Mouse (Mus musculus) liver, embryonic 13.5 days (tissue): Measurements from ENCODE around the gene Gstm4. TPM values are rescaled to one million over a fixed set of nuclear protein-coding genes. Genes with fewer than 3 reads are reported as not detected.

Experiments used
- ATAC-seq: fragments of 200-750 bp; cut with Nextera tagmentation; 2 replicates; pipeline ENCODE4 v1.8.0; 2017; ENCODE audit warnings: low read depth, mild to moderate bottlenecking, moderate number of reproducible peaks, moderate library complexity
- DNase-seq: peaks from one replicate; pipeline ENCODE4 v3.0.0; 2022
- H3K27ac ChIP-seq: fragments of 300-500 bp; sonication (generic); 2 replicates; pipeline ENCODE4 v1.5.1; 2015; ENCODE audit warnings: moderate library complexity, mild to moderate bottlenecking, inconsistent platforms
- H3K27me3 ChIP-seq: fragments of 300-500 bp; sonication (generic); 2 replicates; pipeline ENCODE4 v1.6.1; 2015; ENCODE audit warnings: mild to moderate bottlenecking, inconsistent platforms
- H3K36me3 ChIP-seq: fragments of 300-500 bp; sonication (generic); 2 replicates; pipeline ENCODE4 v1.6.1; 2015; ENCODE audit warnings: mild to moderate bottlenecking, inconsistent platforms
- H3K4me1 ChIP-seq: fragments of 300-500 bp; sonication (generic); replicated peaks from 2 replicates; pipeline ENCODE4 v1.6.1; 2015; ENCODE audit warnings: inconsistent platforms
- H3K4me2 ChIP-seq: fragments of 300-500 bp; sonication (generic); 2 replicates; pipeline ENCODE4 v1.6.1; 2015; ENCODE audit warnings: inconsistent platforms, mild to moderate bottlenecking, moderate library complexity
- H3K4me3 ChIP-seq: fragments of 300-500 bp; sonication (generic); replicated peaks from 2 replicates; pipeline ENCODE4 v1.5.1; 2015; ENCODE audit warnings: mild to moderate bottlenecking, inconsistent platforms
- H3K9ac ChIP-seq: fragments of 300-500 bp; sonication (generic); 2 replicates; pipeline ENCODE4 v1.6.1; 2015; ENCODE audit warnings: mild to moderate bottlenecking, inconsistent platforms
- H3K9me3 ChIP-seq: fragments of 300-500 bp; sonication (generic); replicated peaks from 2 replicates; pipeline ENCODE4 v1.6.1; 2016; ENCODE audit warnings: inconsistent platforms
- WGBS: fragments of 180-500 bp; shearing (Covaris S2); methylation state at CpG from one replicate; pipeline ENCODE4 v1.1.7; 2015; ENCODE audit not compliant: insufficient replicate concordance; 5-methylcytosine and 5-hydroxymethylcytosine counted together
- polyA plus RNA-seq: library from polyadenylated mRNA; unstranded; fragments of >200 nt; fragmentation: Nextera tagmentation; extraction: Ambion mirVana; gene quantifications from 2 replicates; pipeline ENCODE4 v1.2.1, GENCODE M21; 2015

Gene Gstm4
- polyA plus RNA-seq = 17.9 and 19.6 TPM in 2 replicates

- ATAC-seq (peak; percentile 95), DNase-seq (peak; percentile 88)
- Histone ChIP-seq H3K27me3 (no peaks in the 10 kb centered on the region; the same call in 1 of the 2 replicates), H3K27ac (peak within 1 kb of the TSS; percentile 75), H3K4me2 (peak within 1 kb of the TSS; percentile 85), H3K36me3 (no peaks in the 10 kb centered on the region), H3K4me3 (peak within 1 kb of the TSS; percentile 65), H3K4me1 (peaks cover 54% of the 10 kb centered on the region), H3K9me3 (no peaks in the 10 kb centered on the region), H3K9ac (peak within 1 kb of the TSS; percentile 72)
- 5% methylated on average over 29 of the region's 29 CpGs for WGBS
These were observed at the start of gene Gstm4 for GRCm38 (mm10) chr3:108044394-108045140. Gstm4 (minus strand) TSS chr3:108044894.

- no peaks in the 10 kb centered on the region for H3K9me3 ChIP-seq
- no peaks in the 10 kb centered on the region for H3K27me3 ChIP-seq
- WGBS = 74% methylated on average over 1 of the region's 1 CpGs
- H3K4me1 ChIP-seq = peaks cover 82% of the 10 kb centered on the region
- peak overlapping the region; percentile 98; the same call in 1 of the 2 replicates for H3K27ac ChIP-seq
- DNase-seq (no peak), ATAC-seq (no peak)
- H3K4me3 ChIP-seq = no peak overlapping the region
- H3K36me3 ChIP-seq = no peaks in the 10 kb centered on the region
- no peak overlapping the region for H3K4me2 ChIP-seq
- H3K9ac ChIP-seq = peak overlapping the region; percentile 33
These were observed 49.5 kb upstream of the Gstm4 start for GRCm38 (mm10) chr3:108094146-108094545.

- Histone ChIP-seq H3K9ac (0 out of 2 replicates have a peak overlapping the region, but pooled peaks have one; percentile 10), H3K4me1 (peaks cover 82% of the 10 kb centered on the region), H3K27me3 (no peaks in the 10 kb centered on the region), H3K27ac (peak overlapping the region; percentile 98; the same call in 1 of the 2 replicates), H3K4me2 (no peak overlapping the region), H3K36me3 (no peaks in the 10 kb centered on the region), H3K9me3 (no peaks in the 10 kb centered on the region), H3K4me3 (no peak overlapping the region)
- ATAC-seq (no peak), DNase-seq (no peak)
- 50% methylated on average over 6 of the region's 6 CpGs for WGBS
These were observed 48.6 kb upstream of the Gstm4 start for GRCm38 (mm10) chr3:108093306-108093705.

- H3K27me3 ChIP-seq = no peaks in the 10 kb centered on the region
- 78% methylated on average over 15 of the region's 15 CpGs for WGBS
- H3K4me3 ChIP-seq = no peak within 1 kb of the TSS
- no peak for ATAC-seq
- H3K9ac ChIP-seq = 0 out of 2 replicates have a peak within 1 kb of the TSS, but pooled peaks have one; percentile 10
- H3K4me1 ChIP-seq = peaks cover 79% of the 10 kb centered on the region
- no peaks in the 10 kb centered on the region for H3K36me3 ChIP-seq
- H3K4me2 ChIP-seq = no peak within 1 kb of the TSS
- no peaks in the 10 kb centered on the region for H3K9me3 ChIP-seq
- H3K27ac ChIP-seq = peak within 1 kb of the TSS; percentile 98; the same call in 1 of the 2 replicates
- DNase-seq = no peak
These were observed 47.9 kb upstream of the Gstm4 start, which contains the start of gene Gnat2 for GRCm38 (mm10) chr3:108092536-108093115. Gnat2 (plus strand) TSS chr3:108092789.

GRCm38 (mm10) chr3:108092030-108092429, 47.3 kb upstream of the Gstm4 start:
- DNase-seq = no peak
- WGBS = 53% methylated on average over 6 of the region's 6 CpGs

GRCm38 (mm10) chr3:108090561-108090960, 45.9 kb upstream of the Gstm4 start:
- Histone ChIP-seq H3K4me3 (no peak overlapping the region), H3K27me3 (no peaks in the 10 kb centered on the region), H3K9ac (no peak overlapping the region), H3K27ac (no peak overlapping the region; the same call in 1 of the 2 replicates), H3K9me3 (no peaks in the 10 kb centered on the region), H3K36me3 (no peaks in the 10 kb centered on the region), H3K4me1 (peaks cover 81% of the 10 kb centered on the region), H3K4me2 (no peak overlapping the region)
- 75% methylated on average over 2 of the region's 2 CpGs for WGBS
- ATAC-seq (no peak), DNase-seq (no peak)

More at GRCm38 (mm10) chr3:108092030-108092429, 47.3 kb upstream of the Gstm4 start:
- Histone ChIP-seq H3K4me2 (no peak overlapping the region), H3K9ac (no peak overlapping the region), H3K9me3 (no peaks in the 10 kb centered on the region), H3K36me3 (no peaks in the 10 kb centered on the region), H3K27ac (no peak overlapping the region), H3K4me1 (peaks cover 79% of the 10 kb centered on the region), H3K27me3 (no peaks in the 10 kb centered on the region), H3K4me3 (no peak overlapping the region)
- no peak for ATAC-seq

GRCm38 (mm10) chr3:108089916-108090315, 45.2 kb upstream of the Gstm4 start:
- Histone ChIP-seq H3K9ac (no peak overlapping the region), H3K27ac (no peak overlapping the region), H3K4me1 (peaks cover 79% of the 10 kb centered on the region), H3K9me3 (no peaks in the 10 kb centered on the region), H3K4me2 (no peak overlapping the region), H3K4me3 (no peak overlapping the region), H3K36me3 (no peaks in the 10 kb centered on the region), H3K27me3 (no peaks in the 10 kb centered on the region)
- ATAC-seq (no peak), DNase-seq (no peak)
- whole genome bisulfite sequencing = 46% methylated on average over 2 of the region's 2 CpGs

- Histone ChIP-seq H3K36me3 (0 out of 2 replicates have a peak, but pooled peaks cover 2% of the 10 kb centered on the region), H3K4me1 (peaks cover 79% of the 10 kb centered on the region), H3K4me2 (no peak overlapping the region), H3K27me3 (no peaks in the 10 kb centered on the region), H3K4me3 (no peak overlapping the region), H3K27ac (no peak overlapping the region), H3K9me3 (no peaks in the 10 kb centered on the region), H3K9ac (no peak overlapping the region)
- DNase-seq (no peak), ATAC-seq (no peak)
- WGBS = 57% methylated on average over 5 of the region's 5 CpGs
These were observed 44.2 kb upstream of the Gstm4 start for GRCm38 (mm10) chr3:108088842-108089380.

GRCm38 (mm10) chr3:108087329-108087728, 42.6 kb upstream of the Gstm4 start:
- H3K9me3 ChIP-seq = no peaks in the 10 kb centered on the region
- peak overlapping the region; percentile 89 for H3K4me3 ChIP-seq
- peak overlapping the region; percentile 96 for H3K9ac ChIP-seq
- peak overlapping the region; percentile 99 for H3K4me2 ChIP-seq
- peak overlapping the region; percentile 90 for H3K27ac ChIP-seq
- no peak for DNase-seq
- no peaks in the 10 kb centered on the region for H3K27me3 ChIP-seq
- ATAC-seq = no peak
- peaks cover 79% of the 10 kb centered on the region for H3K4me1 ChIP-seq
- WGBS = 46% methylated on average over 3 of the region's 3 CpGs
- H3K36me3 ChIP-seq = peaks cover 9% of the 10 kb centered on the region; the same call in 1 of the 2 replicates

GRCm38 (mm10) chr3:108086470-108086979, 41.8 kb upstream of the Gstm4 start, which contains the start of gene Ampd2:
Ampd2 (minus strand) TSS chr3:108086651.
- H3K36me3 ChIP-seq = peaks cover 16% of the 10 kb centered on the region
- DNase-seq (peak; percentile 85), ATAC-seq (peak; percentile 51)
- peak within 1 kb of the TSS; percentile 99 for H3K4me2 ChIP-seq
- under 1% methylated on average over 29 of the region's 29 CpGs for WGBS
- H3K27ac ChIP-seq = peak within 1 kb of the TSS; percentile 90
- H3K9ac ChIP-seq = peak within 1 kb of the TSS; percentile 96
- H3K4me1 ChIP-seq = peaks cover 84% of the 10 kb centered on the region
- H3K27me3 ChIP-seq = no peaks in the 10 kb centered on the region
- H3K4me3 ChIP-seq = peak within 1 kb of the TSS; percentile 89
- no peaks in the 10 kb centered on the region for H3K9me3 ChIP-seq
